Mouse (Mus musculus) frontal cortex, postnatal 36 days (tissue): ENCODE data around the gene Mtx3.

ENCODE experiments used
- DNase-seq, 2 experiments: peaks; one replicate each; pipeline ENCODE4 v3.0.0; 2022; ENCODE audit warnings: low spot score in 2 of 2

Mtx3 gene

DNA sequence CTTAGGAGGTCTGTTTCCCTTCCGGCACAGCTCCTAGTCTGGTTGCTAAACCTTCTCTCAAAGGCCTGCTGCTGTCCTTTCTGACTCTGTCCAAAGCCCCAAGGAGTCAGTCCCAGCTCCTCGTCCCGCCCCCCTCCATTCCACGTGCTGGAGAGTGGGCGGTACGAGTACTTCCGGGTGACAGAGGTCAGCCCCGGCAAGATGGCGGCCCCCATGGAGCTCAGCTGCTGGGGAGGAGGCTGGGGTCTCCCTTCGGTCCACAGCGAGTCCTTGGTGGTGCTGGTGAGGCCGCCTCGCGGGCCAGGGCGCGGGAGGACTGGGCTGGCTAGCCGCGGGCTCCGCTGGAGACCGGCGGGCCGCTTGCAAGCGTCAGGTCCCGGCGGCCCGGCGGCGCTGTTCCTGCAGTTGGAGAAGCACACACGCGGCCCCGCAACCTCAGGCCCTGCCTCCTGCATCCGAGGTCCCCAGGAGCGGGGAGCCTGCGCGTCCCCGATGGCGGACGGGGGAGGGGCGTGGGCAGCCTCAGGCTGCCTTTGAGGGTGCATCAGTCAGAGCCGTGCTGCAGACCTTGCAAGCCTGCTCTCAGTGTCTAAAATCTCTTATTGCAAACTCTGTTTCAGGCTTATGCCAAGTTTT is at the start of gene Mtx3:
Gene Mtx3 (plus strand): TSS at position 175 of the 636 bp plus-strand sequence.
- peak; percentile 85 to 86 for DNase-seq

GRCm38 (mm10) chr13:92798830-92799229 is 45.7 kb upstream of the Mtx3 start:
- no peak for DNase-seq

- DNase-seq, result peak; percentile 23 to 25
Measured at GRCm38 (mm10) chr13:92799306-92799925, 45.1 kb upstream of the Mtx3 start.

DNA sequence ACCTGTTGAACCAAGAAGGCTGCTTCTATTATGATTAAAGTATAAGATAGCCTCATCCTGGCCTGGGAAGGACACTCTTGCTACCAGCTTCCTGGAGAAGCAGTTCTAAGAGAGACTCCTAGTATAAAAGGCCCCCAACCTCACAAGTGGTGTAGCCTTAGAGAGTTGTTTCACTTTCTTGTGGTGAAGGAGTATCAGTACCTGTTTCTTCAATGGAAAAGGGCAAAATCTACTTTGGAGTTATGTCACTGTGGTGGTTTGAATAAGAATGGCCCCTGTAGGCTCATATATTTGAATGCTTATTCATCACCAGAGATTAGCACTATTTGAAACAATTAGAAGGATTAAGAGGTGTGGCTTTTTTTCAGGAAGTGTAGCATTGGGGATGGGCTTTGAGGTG is 37.8 kb upstream of the Mtx3 start:
- DNase-seq, result no peak

GRCm38 (mm10) chr13:92807849-92808248 is 36.7 kb upstream of the Mtx3 start:
- no peak for DNase-seq

DNA sequence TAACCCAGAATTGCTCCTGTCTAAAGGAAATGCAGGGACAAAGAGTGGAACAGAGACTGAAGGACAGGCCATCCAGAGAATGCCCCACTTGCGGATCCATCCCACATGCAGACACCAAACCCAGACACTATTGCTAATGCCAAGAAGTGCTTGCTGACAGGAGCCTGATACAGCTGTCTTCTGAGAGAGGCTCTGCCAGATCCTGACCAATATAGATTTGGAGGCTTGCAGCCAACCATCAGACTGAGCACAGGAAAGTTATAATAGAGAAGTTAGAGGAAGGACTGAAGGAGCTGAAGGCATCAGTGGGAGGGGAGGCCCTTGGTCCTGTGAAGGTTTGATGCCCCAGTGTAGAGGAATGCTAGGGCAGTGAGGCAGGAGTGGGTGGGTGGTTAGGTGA is 34.0 kb upstream of the Mtx3 start:
- DNase-seq, result peak in 1 of 2 experiments; percentile 61

DNA sequence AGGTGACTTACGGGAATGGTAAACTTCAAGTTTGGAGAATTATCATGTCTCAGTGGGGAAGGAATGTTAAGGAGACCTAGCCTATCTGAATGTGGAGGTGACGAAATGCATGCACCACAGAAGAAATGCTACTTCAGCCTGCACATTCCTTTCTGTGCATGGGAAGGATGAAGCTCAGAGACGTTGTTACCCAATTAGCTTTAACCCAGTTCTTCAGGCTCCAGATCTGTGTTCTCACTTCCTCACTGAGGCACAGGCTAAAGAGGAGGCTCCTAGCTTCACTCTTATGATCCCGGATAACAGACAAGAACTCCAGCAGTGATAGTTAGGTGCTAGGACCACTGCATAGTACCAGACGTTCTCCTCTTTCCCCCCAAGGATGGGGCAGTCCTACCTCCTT is 28.2 kb upstream of the Mtx3 start:
- no peak for DNase-seq

- no peak for DNase-seq
Measured at GRCm38 (mm10) chr13:92817357-92817756, 27.2 kb upstream of the Mtx3 start.

- no peak for DNase-seq
Measured at GRCm38 (mm10) chr13:92828820-92829219, 15.7 kb upstream of the Mtx3 start.

DNA sequence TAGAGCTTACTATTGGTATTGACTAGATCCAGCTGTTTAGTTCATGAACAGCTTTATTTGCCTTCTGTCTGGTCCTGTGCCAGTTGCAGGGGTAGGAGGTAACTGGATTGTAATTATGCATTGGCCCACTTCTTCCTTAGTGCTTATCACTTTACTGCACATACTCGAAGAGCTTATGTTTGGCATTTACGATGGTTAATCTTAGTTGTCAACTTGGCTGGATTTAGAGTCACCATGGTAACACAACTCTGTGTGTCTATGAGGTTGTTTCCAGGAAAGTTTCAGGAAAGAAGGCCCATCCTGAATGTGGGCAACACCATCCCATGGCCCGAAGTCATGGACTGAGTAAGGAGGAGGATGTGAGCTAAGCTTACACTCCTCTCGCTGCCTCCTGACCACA is 11.4 kb upstream of the Mtx3 start:
- DNase-seq, result no peak

GRCm38 (mm10) chr13:92846438-92846837 is 1.9 kb downstream of the Mtx3 start:
- no peak for DNase-seq

DNA sequence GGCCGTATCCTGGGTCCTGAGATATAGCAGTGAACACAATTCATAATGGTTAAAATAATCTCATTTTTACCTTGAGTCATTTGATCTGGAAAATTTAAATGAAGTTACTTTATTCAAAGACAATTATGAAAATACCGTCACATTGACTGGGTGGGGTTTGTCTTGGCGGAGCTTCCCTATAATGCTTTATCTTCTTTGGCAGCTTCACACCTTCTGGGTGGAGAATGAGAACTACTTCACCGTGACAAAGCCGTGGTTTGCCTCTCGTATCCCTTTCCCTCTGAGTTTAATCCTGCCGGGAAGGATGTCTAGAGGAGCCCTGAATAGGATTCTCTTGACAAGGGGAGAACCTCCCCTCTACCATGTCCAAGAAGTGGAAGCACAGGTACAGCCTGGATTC is 2.8 kb downstream of the Mtx3 start:
- DNase-seq, result no peak

DNA sequence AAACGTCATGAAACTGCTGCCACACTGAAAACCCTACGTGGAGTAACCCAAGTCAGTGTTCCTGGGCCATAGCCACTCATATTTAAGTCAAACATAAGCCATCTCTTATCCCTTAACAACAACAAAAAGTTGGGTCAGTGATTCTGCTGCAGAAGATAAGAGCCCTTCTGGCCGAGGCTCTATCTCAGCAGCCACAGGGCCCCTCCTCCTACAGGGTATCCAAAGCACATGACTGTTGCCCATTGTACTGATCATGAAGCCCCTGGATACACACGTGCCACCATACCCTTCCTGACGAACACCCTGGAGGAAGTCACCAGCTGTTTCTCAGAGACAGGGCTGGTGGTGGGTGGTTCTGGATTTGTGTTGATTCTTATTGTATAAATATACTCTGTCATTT is 3.4 kb downstream of the Mtx3 start:
- DNase-seq, result no peak

DNA sequence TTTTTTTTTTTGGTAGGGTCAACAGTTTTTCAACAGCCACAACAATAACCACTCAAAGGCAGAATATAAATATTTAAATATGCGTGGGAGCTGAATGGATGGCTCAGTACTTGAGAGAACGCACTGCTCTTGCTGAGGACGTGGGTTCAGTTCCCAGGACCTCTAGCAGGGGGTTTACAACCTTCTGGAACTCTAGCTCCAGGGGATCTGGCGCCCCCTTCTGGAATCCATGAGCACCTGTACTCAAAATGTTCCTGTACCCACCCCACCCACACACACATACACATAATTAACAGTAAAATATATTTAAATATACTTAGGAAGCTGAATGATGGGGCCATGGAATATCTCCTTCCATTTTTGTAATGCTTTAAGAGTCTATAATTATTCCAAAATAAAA is 11.3 kb downstream of the Mtx3 start:
- no peak for DNase-seq

GRCm38 (mm10) chr13:92858808-92859207 is 14.2 kb downstream of the Mtx3 start:
- no peak for DNase-seq

DNA sequence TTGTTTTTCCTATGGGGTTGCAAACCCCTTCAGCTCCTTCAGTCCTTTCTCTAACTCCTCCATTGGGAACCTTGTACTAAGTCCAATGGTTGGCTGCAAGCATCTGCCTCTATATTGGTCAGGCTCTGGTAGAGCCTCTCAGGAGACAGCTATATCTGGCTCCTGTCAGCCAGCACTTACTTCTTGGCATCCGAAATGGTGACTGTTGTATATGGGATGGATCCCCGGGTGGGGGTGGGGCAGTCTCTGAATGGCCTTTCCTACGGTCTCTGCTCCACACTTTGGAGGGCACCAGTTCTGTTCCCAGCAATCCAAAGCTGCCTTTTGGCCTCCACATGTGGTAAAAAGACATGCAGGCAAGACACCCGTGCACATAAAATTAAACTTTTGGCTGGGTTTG is 15.4 kb downstream of the Mtx3 start:
- DNase-seq, result no peak

- no peak for DNase-seq
Measured at GRCm38 (mm10) chr13:92865358-92865757, 20.8 kb downstream of the Mtx3 start.

DNA sequence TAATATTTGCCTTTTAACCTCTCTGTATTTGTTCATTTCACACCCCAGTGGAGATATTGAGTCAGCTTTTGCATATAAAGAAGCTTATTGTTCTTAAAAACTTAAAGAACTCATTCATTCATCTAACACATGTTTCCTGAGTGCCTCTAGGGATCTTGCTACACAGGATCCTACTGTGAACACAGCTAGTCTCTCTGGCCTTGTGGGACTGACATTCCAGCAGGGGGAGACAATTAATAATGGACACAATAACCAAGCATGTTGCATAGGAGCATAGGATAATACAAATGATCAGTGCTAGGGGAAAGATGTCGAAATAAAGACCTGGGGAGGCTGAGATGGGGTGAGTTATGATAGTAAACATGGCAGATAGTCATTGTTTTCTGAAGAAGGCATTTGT is 22.1 kb downstream of the Mtx3 start:
- no peak for DNase-seq

GRCm38 (mm10) chr13:92879514-92879913 is 35.0 kb downstream of the Mtx3 start:
- DNase-seq, result no peak

- DNase-seq, result no peak
Measured at GRCm38 (mm10) chr13:92879933-92880332, 35.4 kb downstream of the Mtx3 start.

GRCm38 (mm10) chr13:92880589-92880988 is 36.0 kb downstream of the Mtx3 start:
- no peak for DNase-seq

DNA sequence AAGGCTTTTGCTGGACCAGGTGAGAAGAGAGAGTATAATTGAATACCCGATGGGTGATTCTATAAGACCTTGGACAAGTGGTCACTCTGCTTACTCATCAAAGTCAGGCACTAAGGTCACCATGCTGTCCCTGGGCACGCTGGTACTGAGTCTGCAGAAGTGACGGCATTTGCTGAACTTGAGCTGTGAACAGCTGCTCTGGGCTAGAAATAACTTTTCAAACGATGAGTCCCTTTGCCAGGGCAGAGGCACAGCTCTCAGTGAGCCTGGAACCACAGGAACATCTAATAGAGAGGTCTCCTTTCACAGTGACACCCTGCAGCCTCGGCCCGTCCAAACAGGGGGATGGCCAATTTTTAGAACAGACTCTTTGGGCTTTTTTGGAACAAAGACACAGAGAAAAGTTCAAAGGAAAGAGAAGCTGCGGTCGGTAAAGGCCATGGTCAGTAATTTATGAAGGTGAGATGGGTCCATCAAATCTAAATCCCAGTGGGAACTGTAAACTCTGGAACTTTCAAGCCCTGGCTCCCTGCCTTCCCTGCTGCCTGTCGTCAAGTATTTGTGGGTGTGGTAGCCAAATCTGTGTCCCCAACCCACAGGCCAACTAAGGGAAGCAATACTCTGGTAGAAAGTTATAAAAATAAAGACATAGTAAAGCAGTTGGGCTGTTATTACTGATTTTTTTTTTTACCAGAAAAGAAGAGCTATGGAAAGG is 37.9 kb downstream of the Mtx3 start:
- DNase-seq, result no peak
